In genomic region chr12:25172450-25172849, GRCm38 (mm10) we compare ENCODE assay signal across 22 mouse cellular contexts.
DNase-seq lines count a peak whose midpoint lies in the region; ATAC-seq and TF ChIP-seq lines count a peak whose summit lies in the region.
"Had no signal": no experiment of that assay in that cellular context is flagged by ENCODE, and none has a peak within 500 bp of the region (broad histone marks: within the 10 kb centered on the region; RNA-seq: fewer than 3 reads in every experiment).

No protein-coding gene starts in this region.

- TF ChIP-seq EP300 in CH12.LX (IDR thresholded peaks at IDR 0.05; ENCODE audit: low read length), result peak; percentile 83

- DNase-seq in midbrain, embryonic 10.5 days (ENCODE audit: low spot score), result no peak
- DNase-seq in midbrain, embryonic 11.5 days (ENCODE audit: low spot score, missing footprints), result no peak
- DNase-seq in A20 (ENCODE audit: low read depth, low spot score) (peak; percentile 76), CH12.LX (ENCODE audit: extremely low read depth) (peak; percentile 52)
- DNase-seq in right cerebral cortex, postnatal 10 days (ENCODE audit: low spot score in 2 of 2), result no peak
- DNase-seq in cerebellum, postnatal 4 days (ENCODE audit: low spot score in 2 of 2), result no peak
- DNase-seq: adrenal gland, adult 2 months; adrenal gland, adult 8-10 months; adrenal gland, postnatal 10 days; adrenal gland, postnatal 14 days; adrenal gland, postnatal 25 days; adrenal gland, postnatal 36 days; B cell, adult 2 months; cerebellum, adult 11 months; cerebellum, adult 11-12 months; cerebellum, adult 18-20 months; cerebellum, adult 2 months; cerebellum, adult 8-10 months had no signal

- no peak overlapping the region for H3K9ac ChIP-seq in midbrain, embryonic 11.5 days (ENCODE audit: low read length)
- H3K9ac ChIP-seq in CH12.LX (ENCODE audit: insufficient read depth, low read depth), result 0 out of 2 replicates have a peak overlapping the region, but pooled peaks have one; percentile 14

- no peak for TF ChIP-seq CTCF in CH12.LX (conservative IDR thresholded peaks at IDR 0.05 in 1 of 2, IDR thresholded peaks at IDR 0.05 in 1 of 2; ENCODE audit: low read depth in 2 of 2, low read length in 2 of 2)

- TF ChIP-seq POLR2A in CH12.LX (IDR thresholded peaks at IDR 0.05; ENCODE audit: low read depth, low read length), result no peak

- TF ChIP-seq RAD21 in CH12.LX (IDR thresholded peaks at IDR 0.05; ENCODE audit: low read depth, low read length), result no peak; the same call in 1 of the 2 replicates

- dilution Hi-C loops in CH12.LX (cut with MboI; ENCODE audit: extremely low pct_ligation_motif_present, extremely low pct_unique_long_range_greater_than_20kb, low sequenced_read_pairs), result no loop called here

- H3K36me3 ChIP-seq in midbrain, embryonic 10.5 days, result no peaks in the 10 kb centered on the region
- no peaks in the 10 kb centered on the region for H3K36me3 ChIP-seq in midbrain, embryonic 11.5 days (ENCODE audit: control insufficient read depth, insufficient read depth, low read length)
- H3K36me3 ChIP-seq in CH12.LX (replicated peaks in 1 of 2; ENCODE audit: control insufficient read depth in 1 of 2, insufficient read depth in 1 of 2, low read length in 1 of 2), result no peaks in the 10 kb centered on the region
- H3K36me3 ChIP-seq: G1E had no signal

- no peaks in the 10 kb centered on the region for H3K79me2 ChIP-seq in CH12.LX (replicated peaks; ENCODE audit: control insufficient read depth, extremely low read depth, insufficient read depth, poor library complexity, severe bottlenecking)

- no peak overlapping the region for H3K4me2 ChIP-seq in midbrain, embryonic 11.5 days
- H3K4me2 ChIP-seq in CH12.LX (ENCODE audit: insufficient read depth, low read depth, poor library complexity, severe bottlenecking), result peak overlapping the region; percentile 72

- no peak overlapping the region for H3K4me3 ChIP-seq in midbrain, embryonic 10.5 days
- H3K4me3 ChIP-seq in midbrain, embryonic 11.5 days (ENCODE audit: low read depth, low read length), result no peak overlapping the region
- peak overlapping the region in 1 of 3 experiments; percentile 19 for H3K4me3 ChIP-seq in CH12.LX (replicated peaks in 1 of 3; ENCODE audit: low read depth in 2 of 3, low read length in 2 of 3, poor library complexity in 1 of 3)

- no peak for ATAC-seq in midbrain, embryonic 11.5 days (ENCODE audit: low FRiP score)
- ATAC-seq: activated CD4-positive, CD25-positive, alpha-beta regulatory T cell, adult 4 months; CD4-positive, CD25-positive, alpha-beta regulatory T cell, adult 4 months; Patski had no signal

- H3K27ac ChIP-seq in midbrain, embryonic 10.5 days (replicated peaks), result 0 out of 2 replicates have a peak overlapping the region, but pooled peaks have one; percentile 10
- H3K27ac ChIP-seq in midbrain, embryonic 11.5 days (ENCODE audit: low read depth, low read length), result no peak overlapping the region
- H3K27ac ChIP-seq in CH12.LX (ENCODE audit: insufficient read depth, low read depth), result peak overlapping the region; percentile 57; the same call in 1 of the 2 replicates

- WGBS in midbrain, embryonic 10.5 days, result 87% methylated on average over 4 of the region's 4 CpGs
- WGBS in midbrain, embryonic 11.5 days, result 81% methylated on average over 4 of the region's 4 CpGs

- peaks cover 5% of the 10 kb centered on the region; the same call in 1 of the 2 replicates for H3K4me1 ChIP-seq in midbrain, embryonic 10.5 days
- no peaks in the 10 kb centered on the region for H3K4me1 ChIP-seq in midbrain, embryonic 11.5 days (ENCODE audit: control insufficient read depth, insufficient read depth, low read length)
- peaks cover 38 to 76% of the 10 kb centered on the region in 2 experiments for H3K4me1 ChIP-seq in CH12.LX (ENCODE audit: control insufficient read depth in 1 of 2, insufficient read depth in 2 of 2)

- in situ Hi-C loops in CH12.LX (cut with MboI; ENCODE audit: low pct_ligation_motif_present, low pct_unique_long_range_greater_than_20kb, low sequenced_read_pairs), result no loop called here

- no peaks in the 10 kb centered on the region for H3K27me3 ChIP-seq in midbrain, embryonic 10.5 days (ENCODE audit: low read depth, poor library complexity, severe bottlenecking)
- H3K27me3 ChIP-seq in midbrain, embryonic 11.5 days (ENCODE audit: control insufficient read depth, insufficient read depth, low read length), result no peaks in the 10 kb centered on the region
- H3K27me3 ChIP-seq in CH12.LX (replicated peaks), result peaks cover 14% of the 10 kb centered on the region
- H3K27me3 ChIP-seq: Patski had no signal

- H3K9me3 ChIP-seq in midbrain, embryonic 10.5 days (replicated peaks), result no peaks in the 10 kb centered on the region
- H3K9me3 ChIP-seq in midbrain, embryonic 11.5 days (ENCODE audit: control insufficient read depth, low read length), result no peaks in the 10 kb centered on the region
- H3K9me3 ChIP-seq in CH12.LX (replicated peaks; ENCODE audit: low read length), result no peaks in the 10 kb centered on the region

TF ChIP-seq in CH12.LX, 34 proteins besides CTCF, POLR2A, EP300 and RAD21:
- TF ChIP-seq ETS1 (conservative IDR thresholded peaks at IDR 0.05; ENCODE audit: low read depth, low read length) (peak; percentile 89), KAT2A (IDR thresholded peaks at IDR 0.05; ENCODE audit: insufficient replicate concordance, low read length) (0 out of 2 replicates have a peak, but pooled peaks have one; percentile 36), POLR2AphosphoS2 (IDR thresholded peaks at IDR 0.05; ENCODE audit: low read depth, low read length) (no peak), USF1 (IDR thresholded peaks at IDR 0.05; ENCODE audit: low read depth, low read length) (no peak), MAX (IDR thresholded peaks at IDR 0.05; ENCODE audit: low read length) (peak; percentile 22; the same call in 1 of the 2 replicates), TBP (conservative IDR thresholded peaks at IDR 0.05; ENCODE audit: low read depth, low read length) (no peak), UBTF (IDR thresholded peaks at IDR 0.05; ENCODE audit: low read depth, low read length) (no peak), CHD1 (IDR thresholded peaks at IDR 0.05; ENCODE audit: low read depth, low read length) (no peak), CHD2 (IDR thresholded peaks at IDR 0.05; ENCODE audit: low read length) (peak; percentile 83), MAZ (IDR thresholded peaks at IDR 0.05; ENCODE audit: low read depth, low read length) (peak; percentile 74; the same call in 1 of the 2 replicates), GABPA (IDR thresholded peaks at IDR 0.05; ENCODE audit: insufficient replicate concordance, low read depth, low read length) (no peak), MAFK (IDR thresholded peaks at IDR 0.05; ENCODE audit: insufficient replicate concordance, low read length) (peak; percentile 48; the same call in 1 of the 2 replicates), IRF4 (IDR thresholded peaks at IDR 0.05; ENCODE audit: low read depth, low read length) (peak; percentile 82), USF2 (conservative IDR thresholded peaks at IDR 0.05; ENCODE audit: low read depth, low read length) (no peak), NELFE (IDR thresholded peaks at IDR 0.05; ENCODE audit: low read depth, low read length) (no peak), NRF1 (IDR thresholded peaks at IDR 0.05; ENCODE audit: low read depth, low read length) (no peak), ZMIZ1 (IDR thresholded peaks at IDR 0.05; ENCODE audit: low read depth, low read length) (no peak), SMC3 (IDR thresholded peaks at IDR 0.05; ENCODE audit: low read depth, low read length) (peak; percentile 22), ZNF384 (IDR thresholded peaks at IDR 0.05; ENCODE audit: low read depth, low read length) (no peak), PAX5 (IDR thresholded peaks at IDR 0.05; ENCODE audit: low read length) (no peak), E2F4 (IDR thresholded peaks at IDR 0.05; ENCODE audit: insufficient replicate concordance, low read depth, low read length) (no peak), ZC3H11A (IDR thresholded peaks at IDR 0.05; ENCODE audit: low read depth, low read length) (no peak), JUN (IDR thresholded peaks at IDR 0.05; ENCODE audit: insufficient read depth, low read depth, low read length) (0 out of 2 replicates have a peak, but pooled peaks have one; percentile 6), SIN3A (IDR thresholded peaks at IDR 0.05; ENCODE audit: low read length) (peak; percentile 54; the same call in 1 of the 2 replicates), JUND (conservative IDR thresholded peaks at IDR 0.05; ENCODE audit: low read depth, low read length) (no peak), ELF1 (IDR thresholded peaks at IDR 0.05; ENCODE audit: low read depth, low read length) (0 out of 2 replicates have a peak, but pooled peaks have one; percentile 14), TCF12 (IDR thresholded peaks at IDR 0.05; ENCODE audit: low read depth, low read length) (peak; percentile 91), BHLHE40 (IDR thresholded peaks at IDR 0.05; ENCODE audit: low read depth, low read length) (peak; percentile 63), ZKSCAN1 (IDR thresholded peaks at IDR 0.05; ENCODE audit: borderline replicate concordance, low read depth, low read length) (no peak), HCFC1 (IDR thresholded peaks at IDR 0.05; ENCODE audit: low read depth, low read length) (no peak), RCOR1 (conservative IDR thresholded peaks at IDR 0.05; ENCODE audit: low read depth, low read length) (no peak), MXI1 (IDR thresholded peaks at IDR 0.05; ENCODE audit: low read depth, low read length) (no peak), MEF2A (IDR thresholded peaks at IDR 0.05; ENCODE audit: borderline replicate concordance, low read depth, low read length) (peak; percentile 82), MYC (IDR thresholded peaks at IDR 0.05; ENCODE audit: low read depth, low read length) (peak; percentile 33; the same call in 1 of the 2 replicates)

Comparison
In these comparisons a context has a peak if more than half of its experiments do, and no peak if none do; other contexts are left out.
1. DNase-seq: peak in A20 (single experiment) and CH12.LX (single experiment); none in midbrain, embryonic 10.5 days (single experiment), midbrain, embryonic 11.5 days (single experiment), right cerebral cortex, postnatal 10 days (0 of 2) and cerebellum, postnatal 4 days (0 of 2).